Mouse (Mus musculus): ENCODE data around the gene Gsg1l. TPM values are rescaled to one million over a fixed set of nuclear protein-coding genes. Genes with fewer than 3 reads are reported as not detected.
A peak's percentile ranks its signal among the peaks of the same experiment; 100 is the strongest.

The Gsg1l gene
- 10 to 100 TPM; 18.4 to 28.8 (median 21.1) TPM for total RNA-seq (2022)

DNA sequence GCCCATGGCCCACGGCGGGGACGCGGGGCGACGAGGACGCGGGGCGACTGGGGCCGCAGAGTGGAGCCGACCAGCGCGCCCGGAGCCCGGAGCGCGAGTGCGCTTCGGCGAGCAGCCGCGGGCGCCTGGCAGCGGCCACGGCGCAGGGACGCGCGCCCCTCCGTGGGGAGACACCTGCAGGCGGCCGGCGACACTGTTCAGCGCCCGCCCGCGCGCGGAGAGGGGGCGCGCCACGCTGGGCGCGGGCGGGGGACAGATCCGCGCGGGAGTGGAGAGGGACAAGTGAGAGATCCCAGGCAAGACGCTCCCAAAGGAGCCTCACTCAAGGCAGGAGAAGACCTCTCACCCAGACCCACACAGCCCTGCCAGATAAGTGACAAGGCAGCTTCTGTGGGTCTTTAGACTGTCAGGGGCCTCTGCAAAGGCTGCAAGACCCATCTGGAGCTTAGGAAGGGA is at the start of gene Gsg1l:
Gsg1l (minus strand) TSS at position 126 of the 456 bp plus-strand sequence.
- no peak for DNase-seq (ENCODE audit: low spot score in 2 of 2)

DNA sequence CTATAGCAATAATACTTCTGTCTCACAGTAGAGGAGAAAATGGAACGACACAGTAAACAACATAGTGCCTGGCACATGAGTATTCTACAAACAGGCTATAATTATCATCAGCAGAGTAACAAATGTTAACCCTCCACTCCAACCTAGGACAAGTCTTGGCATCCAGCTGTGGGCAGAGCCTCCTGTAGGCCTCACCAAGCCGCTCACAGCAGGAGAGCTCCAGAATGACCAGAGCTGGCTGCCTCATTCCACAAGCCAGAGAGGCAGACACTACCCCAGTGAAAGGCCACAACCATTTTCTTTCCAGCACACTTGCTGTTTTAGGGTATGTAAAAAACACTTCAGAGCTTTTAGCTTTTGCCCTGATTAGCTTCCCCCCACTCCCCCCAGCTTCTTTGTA is 45.5 kb upstream of the Gsg1l start:
- DNase-seq (ENCODE audit: low spot score in 2 of 2), result no peak

DNA sequence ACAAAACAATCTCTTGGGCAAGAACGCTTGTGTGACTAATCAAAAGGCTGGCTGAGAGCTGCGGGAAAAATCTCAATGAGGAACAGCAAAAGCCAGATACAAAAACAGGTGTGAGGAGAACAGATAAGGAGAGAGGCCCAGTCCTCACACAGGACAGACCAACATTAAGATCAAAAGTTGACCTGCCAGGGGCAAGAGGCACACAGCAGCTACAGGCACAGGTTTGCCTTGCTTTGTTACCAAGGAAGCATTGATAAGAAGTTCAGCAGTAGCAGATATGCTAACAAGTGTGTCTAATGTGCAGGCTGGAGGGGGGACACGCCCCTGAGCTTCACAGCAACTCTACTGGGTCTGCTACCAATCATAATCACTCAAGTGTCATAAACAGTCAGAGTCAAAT is 44.3 kb upstream of the Gsg1l start:
- no peak for DNase-seq (ENCODE audit: low spot score in 2 of 2)

DNA sequence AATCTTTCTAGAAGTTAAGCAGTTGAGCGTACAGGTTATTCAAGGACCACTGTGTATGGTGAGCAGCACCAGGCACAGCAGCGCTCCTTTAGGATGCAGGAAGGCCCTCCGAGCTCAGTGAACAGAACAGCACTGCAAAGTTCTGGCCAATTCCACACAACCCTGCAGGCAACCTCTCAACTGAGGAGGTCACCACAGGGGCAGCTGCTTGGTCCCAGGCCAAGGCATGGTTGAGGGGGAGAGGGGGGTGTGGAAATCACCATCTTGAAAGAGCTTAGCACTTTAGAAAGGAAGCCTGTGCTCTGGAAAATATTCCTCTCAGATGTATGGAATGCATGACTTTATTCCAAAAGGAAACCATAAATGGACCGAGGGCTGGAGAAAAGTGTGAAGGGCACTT is 39.3 kb upstream of the Gsg1l start:
- DNase-seq (ENCODE audit: low spot score in 2 of 2), result no peak

DNA sequence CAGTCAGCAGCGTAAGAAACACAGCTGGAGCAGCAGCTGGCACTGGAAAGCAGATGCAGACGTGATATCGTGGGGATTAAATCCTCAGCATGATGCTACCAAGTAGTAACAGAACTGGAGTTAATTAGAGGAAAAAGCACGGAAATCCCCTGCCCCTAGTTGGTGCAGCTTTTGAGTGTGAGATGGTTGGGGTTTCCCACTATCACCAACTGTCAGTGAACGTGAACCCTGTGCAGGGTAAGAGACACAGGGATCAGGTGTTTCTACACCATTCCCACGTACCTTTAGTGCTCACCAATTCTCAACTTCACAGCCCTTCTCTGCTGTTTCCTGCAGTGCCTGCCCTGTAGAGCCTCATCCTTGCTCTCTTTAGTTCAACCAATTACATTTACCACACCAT is 37.6 kb upstream of the Gsg1l start:
- no peak for DNase-seq (ENCODE audit: low spot score in 2 of 2)

DNA sequence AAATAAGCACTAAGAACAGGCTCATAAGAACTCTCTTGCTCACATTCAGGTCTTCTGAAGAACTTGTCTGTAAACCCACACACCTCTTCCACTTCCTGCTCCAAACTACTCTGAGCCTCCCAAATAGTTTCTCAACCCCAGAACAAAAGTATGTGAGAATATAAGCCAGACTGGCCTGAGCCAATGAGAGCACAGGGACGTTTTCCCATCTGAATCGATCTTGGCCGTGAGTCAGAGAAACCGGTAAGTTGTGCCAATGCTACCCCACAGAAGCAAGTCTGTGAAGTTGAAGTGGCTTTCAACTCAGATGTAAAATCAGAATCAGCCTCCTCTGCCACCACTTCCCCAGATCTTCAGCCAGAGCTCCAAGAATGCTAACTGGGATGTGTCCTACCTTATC is 31.1 kb upstream of the Gsg1l start:
- DNase-seq (ENCODE audit: low spot score in 2 of 2), result no peak

DNA sequence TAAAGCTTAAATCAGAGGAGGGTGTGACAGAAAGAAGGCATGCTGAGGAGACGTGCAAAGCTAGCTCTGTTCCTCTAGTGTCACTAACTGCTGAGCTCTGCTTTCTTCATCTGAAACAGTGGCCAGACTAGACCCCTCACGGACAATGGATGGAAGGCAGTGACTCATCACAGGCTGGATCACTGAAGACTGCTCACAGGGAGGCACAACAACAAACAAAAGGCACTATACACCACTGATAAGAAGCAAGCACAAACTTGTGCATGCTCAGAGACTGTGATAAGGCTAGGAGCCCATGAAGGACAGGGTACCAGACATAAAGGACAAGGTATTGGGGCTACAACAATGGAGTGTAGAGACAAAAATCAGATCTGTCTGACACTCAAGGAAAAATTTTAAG is 29.0 kb upstream of the Gsg1l start:
- no peak for DNase-seq (ENCODE audit: low spot score in 2 of 2)

DNA sequence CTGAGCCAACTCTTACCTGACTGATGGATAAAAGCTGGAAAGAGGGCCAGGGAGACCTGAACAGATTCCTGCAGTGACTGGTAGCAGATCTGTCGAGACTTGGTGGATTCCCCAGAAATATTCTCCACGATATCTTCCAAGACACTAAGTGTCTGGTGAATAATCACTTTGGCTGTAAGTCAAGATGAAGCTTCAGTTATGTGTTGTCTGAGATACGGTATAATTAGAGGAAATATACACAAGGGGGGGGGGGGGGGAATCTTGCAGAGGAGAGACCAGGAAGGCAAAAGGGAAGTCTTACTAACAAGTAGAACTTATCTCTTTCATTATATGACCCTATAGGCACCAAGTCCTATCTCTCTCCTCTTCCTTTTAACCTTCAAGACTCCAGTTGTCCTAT is 27.7 kb upstream of the Gsg1l start:
- DNase-seq (ENCODE audit: low spot score in 2 of 2), result no peak

DNA sequence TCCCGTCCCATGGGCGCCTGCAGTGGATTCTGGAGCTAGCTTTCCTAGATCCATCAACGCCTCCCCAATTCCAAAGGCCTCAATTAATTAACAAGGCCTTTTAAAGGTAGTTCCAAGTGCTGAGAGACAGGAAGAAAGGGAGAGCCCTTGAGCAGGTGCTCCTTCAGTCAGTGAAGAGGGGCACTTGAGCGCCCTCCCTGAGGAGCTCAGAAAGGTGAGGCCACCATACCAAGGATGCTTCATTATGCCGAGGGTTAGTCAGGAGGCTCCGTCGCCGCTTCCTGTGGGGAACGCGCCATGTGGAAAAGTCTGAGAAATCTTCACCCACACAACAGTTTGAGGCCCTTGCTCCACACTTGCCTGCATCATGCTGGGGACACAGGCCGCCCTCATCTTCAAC is 18.2 kb upstream of the Gsg1l start:
- DNase-seq (ENCODE audit: low spot score in 2 of 2), result no peak

DNA sequence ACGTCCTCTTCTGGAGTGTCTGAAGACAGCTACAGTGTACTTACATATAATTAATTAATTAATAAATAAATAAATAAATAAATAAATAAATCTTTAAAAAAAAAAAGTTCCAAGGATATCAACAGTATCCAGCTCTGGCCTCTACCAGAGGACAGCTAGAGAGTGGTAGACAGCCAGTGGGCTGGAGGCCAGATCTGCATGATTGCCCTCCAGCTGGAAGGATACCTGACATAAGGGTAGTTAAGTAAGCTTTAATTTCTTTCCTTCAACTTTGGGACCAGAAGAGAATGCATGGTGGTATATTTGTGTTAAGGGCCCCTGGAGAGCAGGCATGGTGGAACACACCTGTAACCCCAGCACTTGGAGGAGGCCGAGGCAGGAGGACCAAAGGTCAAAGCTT is 17.6 kb upstream of the Gsg1l start:
- DNase-seq (ENCODE audit: low spot score in 2 of 2), result no peak

DNA sequence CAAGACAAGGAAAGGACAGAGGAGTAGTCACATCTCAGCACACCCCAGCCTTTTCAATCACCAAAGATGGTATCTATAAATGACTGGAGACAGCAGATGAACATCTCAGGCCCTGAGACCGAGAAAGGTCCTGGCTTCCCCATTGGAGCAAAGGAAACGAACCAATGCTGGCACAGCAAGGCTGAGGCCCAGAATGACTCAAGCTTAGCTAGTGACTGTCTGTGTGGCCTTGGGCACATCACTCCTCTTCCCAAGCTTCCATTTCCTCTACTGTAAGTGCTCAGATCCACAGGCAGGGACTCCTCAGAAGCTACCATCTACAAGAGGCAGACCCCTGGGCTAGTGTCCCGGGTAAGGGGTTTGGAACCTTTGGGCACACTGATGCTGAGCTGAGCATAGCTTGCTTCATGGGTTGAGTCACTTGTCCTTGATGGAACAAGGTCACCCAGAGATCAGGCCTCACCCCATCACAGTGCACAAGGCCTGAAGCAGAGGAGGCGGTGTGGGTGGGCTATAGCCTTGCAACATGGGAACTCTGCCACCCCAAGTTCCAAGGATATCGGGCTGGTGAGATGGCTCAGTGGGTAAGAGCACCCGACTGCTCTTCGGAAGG is 17.1 kb upstream of the Gsg1l start:
- DNase-seq (ENCODE audit: low spot score in 2 of 2), result no peak

DNA sequence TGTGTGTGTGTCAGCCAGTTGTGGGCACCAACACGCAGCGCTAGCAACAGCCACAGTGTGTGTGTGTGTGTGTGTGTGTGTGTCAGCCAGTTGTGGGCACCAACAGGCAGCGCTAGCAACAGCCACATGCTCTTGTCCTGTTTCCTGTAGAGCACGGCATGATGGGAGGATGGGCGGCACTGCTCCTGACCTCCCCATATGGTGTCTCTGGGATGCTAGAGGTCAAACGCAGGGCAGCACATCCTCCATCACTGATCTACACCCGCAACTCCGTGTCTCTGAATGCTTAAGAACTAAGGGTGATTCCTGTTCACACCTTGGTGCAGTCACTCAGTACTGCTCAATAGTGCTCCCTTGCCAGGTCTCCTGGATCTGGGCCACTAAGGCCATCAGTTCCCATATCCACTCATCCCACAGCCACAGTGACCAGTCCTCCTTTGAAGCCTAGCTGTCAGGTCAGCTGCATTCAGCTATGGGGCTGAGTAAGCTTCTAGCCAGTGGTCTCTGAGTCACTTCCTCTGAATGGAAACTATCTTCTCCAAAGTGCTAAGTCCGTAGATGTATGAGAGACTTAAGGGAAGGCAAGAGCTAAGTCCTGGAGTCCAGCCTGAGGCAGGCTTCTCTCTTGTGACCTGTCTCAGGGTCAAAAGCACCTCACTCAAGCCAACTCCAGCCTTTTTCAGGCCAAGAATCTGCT is 15.2 kb upstream of the Gsg1l start:
- no peak for DNase-seq (ENCODE audit: low spot score in 2 of 2)

DNA sequence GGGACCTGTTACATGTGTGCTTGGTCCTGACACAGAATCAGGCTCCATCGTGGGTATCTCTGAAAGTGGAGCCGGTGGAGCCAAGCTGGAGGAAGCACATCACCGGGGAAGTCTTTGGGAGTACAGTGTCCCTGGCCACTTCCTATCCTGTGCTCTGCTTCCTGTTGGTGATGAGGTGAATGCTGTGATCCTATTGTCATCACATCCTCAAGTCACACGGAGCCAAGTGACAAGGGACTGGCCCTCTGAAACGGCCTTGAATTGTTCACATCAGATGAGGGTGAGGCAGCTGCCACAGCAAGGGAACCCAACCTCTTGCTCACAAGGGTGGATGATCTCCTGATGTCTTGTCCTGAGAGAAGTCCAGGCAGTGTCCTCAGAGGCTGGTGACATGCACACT is 14.4 kb upstream of the Gsg1l start:
- DNase-seq (ENCODE audit: low spot score in 2 of 2), result no peak

DNA sequence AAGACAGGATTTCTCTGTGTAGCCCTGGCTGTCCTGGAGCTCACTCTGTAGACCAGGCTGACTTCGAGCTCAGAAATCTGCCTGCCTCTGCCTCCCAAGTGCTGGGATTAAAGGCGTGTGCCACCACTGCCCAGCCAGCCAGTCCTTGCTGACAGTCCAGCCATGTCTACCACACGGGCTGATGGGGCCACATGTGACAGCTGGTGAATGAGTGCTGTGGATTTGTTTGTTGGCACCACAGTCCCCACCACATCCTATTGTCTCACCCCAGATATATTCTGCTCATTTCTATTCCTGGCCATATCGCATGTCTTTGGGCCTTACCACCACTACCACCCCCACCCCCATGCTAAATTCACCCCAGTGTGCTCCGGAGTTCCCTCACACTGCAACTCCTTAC is 12.5 kb upstream of the Gsg1l start:
- DNase-seq (ENCODE audit: low spot score in 2 of 2), result no peak

DNA sequence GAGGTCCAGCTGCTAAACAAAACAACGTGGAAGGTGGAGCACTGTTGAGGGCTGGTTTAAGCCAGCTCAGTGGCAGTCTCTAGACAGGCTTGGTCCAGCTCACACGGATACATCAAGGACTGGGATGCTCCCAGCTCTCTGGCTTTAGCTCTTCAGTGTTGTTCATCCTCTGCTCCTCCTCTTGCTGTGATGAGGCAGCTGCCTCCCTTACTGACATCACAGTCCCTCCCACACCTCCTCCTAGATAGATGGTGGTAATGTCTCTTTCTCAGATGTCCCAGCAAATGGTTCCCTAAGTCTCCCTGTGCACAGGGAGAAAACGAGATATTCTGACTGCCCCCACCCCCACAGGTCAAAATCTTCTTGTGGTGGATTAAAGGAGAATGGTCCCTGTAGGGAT is 11.0 kb upstream of the Gsg1l start:
- DNase-seq (ENCODE audit: low spot score in 2 of 2), result no peak

DNA sequence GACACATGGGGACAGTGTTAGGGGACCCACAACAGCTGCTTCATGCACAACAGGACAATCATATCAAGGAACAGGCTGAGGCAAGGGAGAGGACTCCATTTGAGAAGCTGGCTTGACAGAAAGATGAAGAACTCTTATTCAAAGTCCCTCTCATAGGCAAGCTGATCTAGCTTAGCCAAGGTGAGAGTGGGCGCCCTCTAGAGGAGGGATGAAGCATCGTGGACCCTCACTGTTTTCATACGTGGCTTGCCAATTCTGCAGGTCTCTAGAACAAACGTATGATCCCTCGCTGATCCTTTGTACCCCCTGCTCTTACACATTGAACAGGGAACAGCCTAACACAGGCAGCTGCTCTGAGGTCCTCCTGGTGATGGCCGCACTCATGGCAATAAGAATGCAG is 7.6 kb upstream of the Gsg1l start:
- peak in 1 of 2 experiments; percentile 54 for DNase-seq (ENCODE audit: low spot score in 2 of 2)

DNA sequence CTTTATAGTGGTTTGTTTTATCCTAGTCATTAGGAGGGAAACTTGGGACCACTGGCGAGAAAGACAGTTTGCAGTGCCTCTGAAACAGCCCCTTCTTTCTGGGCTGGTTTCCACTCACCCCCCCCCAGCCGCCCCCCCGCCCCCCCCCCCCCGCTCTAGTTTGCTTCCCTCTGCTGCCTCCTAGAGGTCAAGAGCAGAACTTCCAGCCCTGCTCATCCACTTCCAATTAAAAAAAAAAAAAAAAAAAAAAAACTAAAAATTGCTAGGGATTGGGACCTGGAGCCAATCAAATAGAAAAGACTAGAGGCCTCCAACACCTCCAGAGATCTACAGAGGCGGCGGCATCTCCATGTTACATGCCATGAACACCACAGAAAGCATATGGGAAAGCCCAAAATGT is 5.9 kb upstream of the Gsg1l start:
- no peak for DNase-seq (ENCODE audit: low spot score in 2 of 2)

DNA sequence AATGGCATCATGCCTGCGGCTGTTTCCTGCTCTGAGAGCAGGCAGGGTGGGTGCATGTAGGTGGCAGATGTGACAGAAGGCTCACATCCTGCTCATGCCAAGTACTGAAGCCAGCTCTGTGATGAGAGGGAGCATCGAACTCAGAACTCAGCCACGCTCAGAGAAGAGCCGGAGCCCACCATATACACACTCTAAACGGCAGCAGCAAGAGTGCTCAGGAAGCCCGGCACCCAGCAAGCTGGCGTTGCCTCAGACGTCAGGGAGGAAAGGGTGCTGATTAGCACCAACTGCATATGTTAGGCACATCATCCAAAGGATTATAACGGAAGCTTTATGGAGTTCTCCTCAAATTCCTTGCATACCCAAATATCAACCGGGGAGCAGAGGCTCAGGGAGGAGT is 5.4 kb upstream of the Gsg1l start:
- DNase-seq (ENCODE audit: low spot score in 2 of 2), result no peak

DNA sequence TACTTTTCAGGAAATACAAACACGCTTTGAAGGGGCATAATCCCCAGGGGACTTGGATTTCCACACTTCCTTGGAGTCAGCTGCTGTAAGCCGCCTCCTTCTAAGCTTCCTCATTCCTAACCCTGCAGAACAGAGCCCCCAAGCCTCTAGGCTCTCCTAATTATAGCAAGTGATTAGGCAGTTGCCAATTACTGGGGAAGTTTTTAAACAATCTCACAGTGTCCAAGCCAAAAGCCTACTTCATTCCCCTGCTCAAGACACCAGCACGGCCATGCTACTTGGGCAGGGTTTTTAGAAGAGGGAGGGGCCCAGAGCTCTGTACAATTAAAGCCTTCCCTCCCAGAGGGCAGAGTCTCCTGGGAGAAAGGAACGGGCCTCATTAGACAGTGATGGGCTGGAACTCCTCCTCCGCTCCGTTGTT is 4.1 kb upstream of the Gsg1l start:
- DNase-seq (ENCODE audit: low spot score in 2 of 2), result no peak

DNA sequence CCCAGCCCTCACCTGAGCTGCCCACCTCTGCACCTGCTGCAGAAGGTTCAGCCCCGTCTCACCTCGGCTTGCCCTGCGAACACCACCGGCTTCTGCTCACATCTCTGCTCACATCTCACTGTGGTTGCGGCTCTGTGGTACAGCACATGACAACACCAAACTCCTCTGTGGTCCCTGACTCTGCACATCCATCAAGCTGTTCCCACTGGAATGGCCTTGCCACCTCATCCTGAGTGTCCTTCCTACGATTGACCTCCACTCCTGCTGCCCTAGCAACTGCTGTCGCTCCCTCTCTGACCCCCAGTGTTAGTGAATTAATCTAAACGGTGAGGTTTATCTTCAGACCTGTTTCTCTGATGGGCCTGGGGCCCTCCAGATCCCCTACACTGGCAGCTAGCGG is 2.9 kb upstream of the Gsg1l start:
- no peak for DNase-seq (ENCODE audit: low spot score in 2 of 2)

DNA sequence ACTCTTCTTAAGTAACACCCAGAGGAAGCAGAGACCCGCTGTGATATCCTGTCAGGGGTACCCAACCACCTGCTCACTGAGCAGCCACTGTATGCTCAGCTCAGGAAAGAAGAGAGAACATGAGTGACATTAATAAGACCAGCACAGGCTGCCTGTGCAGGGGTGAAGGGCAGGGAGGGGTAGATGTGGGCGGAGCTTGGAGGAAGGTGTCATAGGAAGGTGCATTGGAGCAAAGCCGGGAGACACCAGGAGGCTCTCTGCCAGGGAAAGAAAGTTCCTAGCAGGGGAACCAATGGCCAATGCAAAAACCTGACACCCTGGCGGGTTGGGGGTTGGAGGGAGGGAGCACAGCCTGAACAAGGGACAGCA is 1.8 kb upstream of the Gsg1l start:
- no peak for DNase-seq (ENCODE audit: low spot score in 2 of 2)

DNA sequence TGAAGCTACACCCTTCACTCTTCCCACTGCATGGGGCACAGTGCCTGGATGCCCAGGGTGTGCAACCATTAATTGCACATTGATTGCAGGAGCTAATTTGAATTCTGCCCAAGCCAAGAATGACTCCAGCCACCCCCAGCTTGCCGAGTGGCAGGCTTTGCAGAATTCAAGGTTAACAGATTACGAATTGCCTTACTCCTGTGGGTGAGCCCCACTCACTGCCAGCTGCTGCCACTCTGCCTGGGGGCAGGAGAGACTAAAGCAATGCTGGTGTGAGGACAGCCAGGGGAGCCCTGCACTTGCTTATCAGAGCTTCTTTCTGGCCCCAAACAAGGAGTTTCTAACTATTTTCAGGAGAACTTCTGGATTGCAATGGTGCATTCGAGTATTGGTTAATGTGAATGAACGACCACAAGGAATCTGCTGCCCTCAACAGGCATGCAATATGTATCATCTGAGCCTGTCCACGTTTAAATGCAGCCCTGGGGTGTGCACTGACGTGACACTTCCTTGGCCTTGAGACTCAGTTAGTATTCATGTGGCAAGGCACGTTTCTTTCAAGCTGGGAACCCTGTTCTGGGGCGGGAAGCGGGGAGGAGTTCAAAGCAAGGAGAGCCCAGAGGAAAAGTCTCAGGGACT is 1.2 kb upstream of the Gsg1l start:
- no peak for DNase-seq (ENCODE audit: low spot score in 2 of 2)

DNA sequence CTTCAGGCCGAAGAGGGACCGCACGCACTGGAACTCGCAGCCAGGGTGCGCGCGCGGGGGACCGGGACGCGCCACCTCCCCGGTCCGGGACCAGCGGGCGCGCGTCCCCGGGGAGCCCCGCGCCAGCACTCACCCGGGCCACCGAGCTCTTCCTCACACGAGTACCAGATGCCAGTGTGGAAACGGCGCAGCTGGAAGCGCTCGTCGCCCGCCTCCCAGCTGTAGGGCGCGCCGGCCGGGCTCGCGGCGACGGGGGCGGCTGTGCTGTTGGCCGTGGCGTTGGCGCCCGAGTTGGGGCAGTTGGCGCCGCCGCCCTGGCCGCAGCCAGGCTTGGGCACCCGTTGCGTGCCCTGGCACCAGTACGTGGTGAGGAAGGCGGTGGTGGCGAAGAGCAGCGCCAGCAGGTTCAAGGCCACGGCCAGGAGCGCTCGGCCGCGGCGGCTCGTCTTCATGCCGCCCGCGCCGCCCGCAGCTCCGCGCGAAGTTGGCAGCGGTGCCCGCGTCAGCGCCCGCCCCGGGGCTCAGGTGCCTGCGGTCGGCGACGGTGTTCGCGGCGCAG is 405 bp downstream of the Gsg1l start:
- no peak for DNase-seq (ENCODE audit: low spot score in 2 of 2)

All from layer of hippocampus, adult 8-10 months (tissue).